Mouse (Mus musculus): ENCODE measurements around the gene Mrpl41. TPM values are rescaled to one million over a fixed set of nuclear protein-coding genes. Genes with fewer than 3 reads are reported as not detected.
"Not testable (repeated sequence)": the region's sequence is repeated elsewhere in the genome, so short reads cannot be mapped to it uniquely, and the experiment has no call there.

Gene Mrpl41
- polyA plus RNA-seq, 1 experiment = 66.0 TPM

DNA sequence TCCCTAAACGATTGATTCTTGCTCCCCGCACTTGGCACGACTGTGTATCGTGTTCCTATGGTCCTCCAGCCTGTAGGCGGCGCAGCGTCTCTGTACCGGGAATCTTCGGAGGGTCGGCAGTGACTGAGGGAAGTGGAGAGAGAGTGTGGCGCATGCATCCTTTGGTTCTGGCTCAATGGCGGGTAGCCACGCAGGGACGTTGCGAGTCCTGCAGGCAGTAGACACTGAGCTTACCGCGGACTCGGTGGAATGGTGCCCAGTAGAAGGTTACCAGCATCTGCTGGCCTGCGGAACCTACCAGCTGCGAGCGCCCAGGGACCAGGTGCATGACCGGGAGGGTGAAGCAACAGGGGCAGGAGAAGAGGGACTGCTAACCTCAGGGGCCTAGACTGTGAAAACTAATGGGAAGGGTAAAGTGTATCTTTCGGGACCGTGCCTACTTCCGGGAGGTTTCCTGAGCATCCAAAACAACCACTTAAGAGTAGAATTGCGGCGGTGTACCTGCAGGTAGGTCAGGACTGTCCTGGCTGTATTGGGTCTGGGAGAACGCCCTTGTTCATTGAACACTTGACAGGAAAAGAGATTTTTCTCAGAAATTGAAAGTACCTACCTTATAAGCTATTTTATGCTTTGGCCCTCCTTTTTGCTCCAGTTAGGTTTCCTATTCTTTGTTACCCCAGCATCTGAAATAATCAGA lies 12.4 kb downstream of the Mrpl41 start, which contains the start of gene Dph7:
Gene Dph7, plus strand, starts transcription at position 97 of the 697 bp plus-strand sequence.
- H3K4me1 ChIP-seq (ENCODE audit: control insufficient read depth, insufficient read depth, low read length) = peaks cover 6% of the 10 kb centered on the region; the same call in 1 of the 2 replicates
- DNase-seq = peak; percentile 87
- H3K36me3 ChIP-seq (ENCODE audit: control insufficient read depth, insufficient read depth, low read length) = no peaks in the 10 kb centered on the region
- H3K27ac ChIP-seq (ENCODE audit: insufficient read depth, low read depth, low read length) = no peak within 1 kb of the TSS; the same call in 1 of the 2 replicates
- peak within 1 kb of the TSS; percentile 88 for H3K4me3 ChIP-seq (ENCODE audit: insufficient read depth, low read depth, low read length)
- no peaks in the 10 kb centered on the region for H3K27me3 ChIP-seq (replicated peaks; ENCODE audit: control insufficient read depth, insufficient read depth, low read length)
- TF ChIP-seq CTCF (conservative IDR thresholded peaks at IDR 0.05; ENCODE audit: insufficient read depth, insufficient read length, low read depth, low read length) = peak; percentile 90
- TF ChIP-seq POLR2A (IDR thresholded peaks at IDR 0.05; ENCODE audit: low read depth, low read length) = no peak
- under 1% methylated on average over 28 of the region's 28 CpGs for WGBS

GRCm38 (mm10) chr2:24960910-24961309 lies 14.0 kb downstream of the Mrpl41 start:
- WGBS = 15% methylated on average over 3 of the region's 3 CpGs
- no peak for TF ChIP-seq POLR2A (IDR thresholded peaks at IDR 0.05; ENCODE audit: low read depth, low read length)
- TF ChIP-seq CTCF (conservative IDR thresholded peaks at IDR 0.05; ENCODE audit: insufficient read depth, insufficient read length, low read depth, low read length) = peak; percentile 76
- Histone ChIP-seq H3K36me3 (ENCODE audit: control insufficient read depth, insufficient read depth, low read length) (no peaks in the 10 kb centered on the region), H3K4me1 (ENCODE audit: control insufficient read depth, insufficient read depth, low read length) (peaks cover 6% of the 10 kb centered on the region; the same call in 1 of the 2 replicates), H3K27ac (ENCODE audit: insufficient read depth, low read depth, low read length) (no peak overlapping the region), H3K4me3 (ENCODE audit: insufficient read depth, low read depth, low read length) (no peak overlapping the region), H3K27me3 (replicated peaks; ENCODE audit: control insufficient read depth, insufficient read depth, low read length) (no peaks in the 10 kb centered on the region)
- peak; percentile 71 for DNase-seq

DNA sequence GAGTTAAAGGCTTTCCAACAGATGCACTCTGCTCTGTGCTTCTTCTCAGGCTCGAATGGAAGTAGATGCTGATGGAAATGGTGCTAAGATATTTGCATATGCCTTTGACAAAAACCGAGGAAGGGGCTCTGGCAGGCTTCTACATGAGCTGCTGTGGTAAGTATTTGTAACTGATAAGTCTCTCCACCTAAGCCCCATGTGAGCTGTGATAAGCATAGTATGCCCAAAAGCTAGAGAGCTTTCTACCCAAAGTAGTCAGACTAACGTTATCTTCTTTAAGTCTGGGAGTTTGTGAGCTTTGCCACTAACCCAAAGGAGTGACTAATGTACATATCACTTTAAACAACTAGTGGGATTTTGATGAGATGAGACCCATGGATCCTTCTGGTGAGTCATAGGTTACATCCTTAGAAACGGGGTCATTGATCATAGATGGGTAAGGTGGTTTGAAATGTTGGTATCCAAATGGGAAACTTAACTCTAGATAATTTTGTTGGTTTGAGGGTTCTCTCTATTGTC lies 22.3 kb downstream of the Mrpl41 start:
- no peak for DNase-seq
- no peaks in the 10 kb centered on the region for H3K36me3 ChIP-seq (ENCODE audit: control insufficient read depth, insufficient read depth, low read length)
- peaks cover 3% of the 10 kb centered on the region; the same call in 1 of the 2 replicates for H3K4me1 ChIP-seq (ENCODE audit: control insufficient read depth, insufficient read depth, low read length)
- TF ChIP-seq CTCF (conservative IDR thresholded peaks at IDR 0.05; ENCODE audit: insufficient read depth, insufficient read length, low read depth, low read length) = no peak
- no peak for TF ChIP-seq POLR2A (IDR thresholded peaks at IDR 0.05; ENCODE audit: low read depth, low read length)
- H3K27me3 ChIP-seq (replicated peaks; ENCODE audit: control insufficient read depth, insufficient read depth, low read length) = no peaks in the 10 kb centered on the region
- H3K27ac ChIP-seq (ENCODE audit: insufficient read depth, low read depth, low read length) = no peak overlapping the region
- WGBS = 88% methylated on average over 4 of the region's 4 CpGs
- H3K4me3 ChIP-seq (ENCODE audit: insufficient read depth, low read depth, low read length) = no peak overlapping the region

- Histone ChIP-seq H3K4me3 (ENCODE audit: insufficient read depth, low read depth, low read length) (peak overlapping the region; percentile 78), H3K27me3 (replicated peaks; ENCODE audit: control insufficient read depth, insufficient read depth, low read length) (no peaks in the 10 kb centered on the region), H3K36me3 (ENCODE audit: control insufficient read depth, insufficient read depth, low read length) (no peaks in the 10 kb centered on the region), H3K4me1 (ENCODE audit: control insufficient read depth, insufficient read depth, low read length) (peaks cover 3% of the 10 kb centered on the region; the same call in 1 of the 2 replicates), H3K27ac (ENCODE audit: insufficient read depth, low read depth, low read length) (no peak overlapping the region)
- WGBS = under 1% methylated on average over 31 of the region's 31 CpGs
- no peak for DNase-seq
- TF ChIP-seq CTCF (conservative IDR thresholded peaks at IDR 0.05; ENCODE audit: insufficient read depth, insufficient read length, low read depth, low read length) (no peak), POLR2A (IDR thresholded peaks at IDR 0.05; ENCODE audit: low read depth, low read length) (no peak)
These were observed 24.7 kb downstream of the Mrpl41 start for GRCm38 (mm10) chr2:24950189-24950535.

- peaks cover 3% of the 10 kb centered on the region; the same call in 1 of the 2 replicates for H3K4me1 ChIP-seq (ENCODE audit: control insufficient read depth, insufficient read depth, low read length)
- no peaks in the 10 kb centered on the region for H3K27me3 ChIP-seq (replicated peaks; ENCODE audit: control insufficient read depth, insufficient read depth, low read length)
- under 1% methylated on average over 106 of the region's 108 CpGs for WGBS
- peak; percentile 99 for DNase-seq
- H3K4me3 ChIP-seq (ENCODE audit: insufficient read depth, low read depth, low read length) = peak within 1 kb of the TSS; percentile 78
- TF ChIP-seq POLR2A (IDR thresholded peaks at IDR 0.05; ENCODE audit: low read depth, low read length) (no peak), CTCF (conservative IDR thresholded peaks at IDR 0.05; ENCODE audit: insufficient read depth, insufficient read length, low read depth, low read length) (no peak)
- no peak within 1 kb of the TSS for H3K27ac ChIP-seq (ENCODE audit: insufficient read depth, low read depth, low read length)
- no peaks in the 10 kb centered on the region for H3K36me3 ChIP-seq (ENCODE audit: control insufficient read depth, insufficient read depth, low read length)
These were observed 25.3 kb downstream of the Mrpl41 start, which contains the start of gene Zmynd19 for GRCm38 (mm10) chr2:24949421-24950188. Zmynd19 (plus strand) TSS chr2:24949792.

DNA sequence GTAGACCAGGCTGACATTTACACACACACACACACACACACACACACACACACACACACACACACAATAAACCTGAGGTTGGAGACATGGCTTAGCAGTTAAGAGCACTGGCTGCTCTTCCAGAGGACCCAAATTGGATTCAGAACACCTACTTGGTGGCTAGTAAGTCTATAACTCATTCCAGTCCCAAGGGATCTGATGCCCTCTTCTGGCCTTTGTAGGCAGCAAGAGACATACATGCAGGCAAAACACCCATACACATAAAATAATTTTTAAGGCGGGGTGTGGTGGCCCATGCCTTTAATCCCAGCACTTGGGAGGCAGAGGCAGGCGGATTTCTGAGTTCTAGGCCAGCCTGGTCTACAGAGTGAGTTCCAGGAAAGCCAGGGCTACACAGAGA lies 30.6 kb downstream of the Mrpl41 start:
- H3K27me3 ChIP-seq (replicated peaks; ENCODE audit: control insufficient read depth, insufficient read depth, low read length); H3K4me3 ChIP-seq (ENCODE audit: insufficient read depth, low read depth, low read length); H3K36me3 ChIP-seq (ENCODE audit: control insufficient read depth, insufficient read depth, low read length); H3K4me1 ChIP-seq (ENCODE audit: control insufficient read depth, insufficient read depth, low read length); H3K27ac ChIP-seq (ENCODE audit: insufficient read depth, low read depth, low read length): not testable (repeated sequence)
- DNase-seq = peak; percentile 74
- peak; percentile 38 for TF ChIP-seq CTCF (conservative IDR thresholded peaks at IDR 0.05; ENCODE audit: insufficient read depth, insufficient read length, low read depth, low read length)
- WGBS = 33% methylated on average over 2 of the region's 2 CpGs

GRCm38 (mm10) chr2:24942092-24942491 lies 32.8 kb downstream of the Mrpl41 start:
- no peak for DNase-seq
- Histone ChIP-seq H3K27ac (ENCODE audit: insufficient read depth, low read depth, low read length) (no peak overlapping the region), H3K4me1 (ENCODE audit: control insufficient read depth, insufficient read depth, low read length) (no peaks in the 10 kb centered on the region), H3K36me3 (ENCODE audit: control insufficient read depth, insufficient read depth, low read length) (no peaks in the 10 kb centered on the region), H3K4me3 (ENCODE audit: insufficient read depth, low read depth, low read length) (no peak overlapping the region), H3K27me3 (replicated peaks; ENCODE audit: control insufficient read depth, insufficient read depth, low read length) (no peaks in the 10 kb centered on the region)
- no peak for TF ChIP-seq POLR2A (IDR thresholded peaks at IDR 0.05; ENCODE audit: low read depth, low read length)
- TF ChIP-seq CTCF (conservative IDR thresholded peaks at IDR 0.05; ENCODE audit: insufficient read depth, insufficient read length, low read depth, low read length) = no peak
- 68% methylated on average over 4 of the region's 4 CpGs for WGBS
